Mouse (Mus musculus) G1E (cell line): ENCODE measurements around the gene Rsph14. TPM values are rescaled to one million over a fixed set of nuclear protein-coding genes. Genes with fewer than 3 reads are reported as not detected.
A peak's percentile ranks its signal among the peaks of the same experiment; 100 is the strongest.

Source experiments
- ATAC-seq: 2 replicates; pipeline ENCODE4 v1.8.0; 2016; ENCODE audit warnings: mild to moderate bottlenecking; ENCODE audit not compliant: insufficient number of reproducible peaks, poor library complexity, low FRiP score, severe bottlenecking; ENCODE audit errors: extremely low read depth
- DNase-seq: peaks from one replicate; pipeline ENCODE4 v3.0.0; 2012; ENCODE audit warnings: low spot score
- H3K27me3 ChIP-seq: 2 replicates; pipeline ENCODE4 v1.6.1; 2012; ENCODE audit warnings: mild to moderate bottlenecking, low read length, inconsistent platforms; ENCODE audit not compliant: insufficient read depth
- H3K36me3 ChIP-seq: replicated peaks from 2 replicates; pipeline ENCODE3; 2012; ENCODE audit warnings: mild to moderate bottlenecking, inconsistent platforms
- H3K4me1 ChIP-seq: 2 replicates; pipeline ENCODE4 v1.6.1; 2012; ENCODE audit warnings: low read depth, low read length, inconsistent platforms, mixed read lengths; ENCODE audit not compliant: insufficient read depth
- H3K4me3 ChIP-seq: 2 replicates; pipeline ENCODE4 v1.5.1; 2012; ENCODE audit warnings: low read depth, mild to moderate bottlenecking, inconsistent platforms, low read length, moderate library complexity, mixed read lengths
- H3K9me3 ChIP-seq: replicated peaks from 2 replicates; pipeline ENCODE4 v1.6.1; 2012; ENCODE audit warnings: inconsistent platforms
- CTCF ChIP-seq: IDR thresholded peaks from 2 replicates; pipeline ENCODE4 v1.5.1; 2012; ENCODE audit warnings: low read depth, low read length, inconsistent platforms, mixed read lengths
- GATA1 ChIP-seq: IDR thresholded peaks from 2 replicates; pipeline ENCODE4 v1.6.1; 2012; ENCODE audit warnings: borderline replicate concordance, low read length, inconsistent platforms, mixed read lengths
- GATA2 ChIP-seq: IDR thresholded peaks from 2 replicates; pipeline ENCODE4 v1.6.1; 2012; ENCODE audit warnings: low read depth, low read length, inconsistent platforms, borderline replicate concordance
- POLR2AphosphoS5 ChIP-seq: IDR thresholded peaks from 2 replicates; pipeline ENCODE4 v1.6.1; 2012; ENCODE audit warnings: low read depth, low read length, inconsistent platforms; ENCODE audit not compliant: insufficient replicate concordance
- TAL1 ChIP-seq: conservative IDR thresholded peaks from 2 replicates; pipeline ENCODE4 v1.6.1; 2012; ENCODE audit warnings: low read depth, low read length, inconsistent platforms, mixed read lengths
- polyA plus RNA-seq: library from polyadenylated mRNA; stranded (reverse); fragments of >175 nt; gene quantifications from 2 replicates; pipeline ENCODE4 v1.2.3, GENCODE M21; 2012
- total RNA-seq, 2 experiments: library from RNA; stranded (forward) in 1 of 2; stranded (reverse) in 1 of 2; fragments of 200-1000 nt in 1 of 2; fragments of >200 nt in 1 of 2; fragmentation: Nextera tagmentation in 1 of 2; gene quantifications; 2 replicates each; pipeline ENCODE4 v1.2.3; 2014 to 2017

Rsph14 gene
- total and polyA plus RNA-seq, 3 experiments = 0.16 TPM; not detected in 2

GRCm38 (mm10) chr10:75067446-75067845, 35.1 kb upstream of the Rsph14 start:
- DNase-seq (no peak), ATAC-seq (no peak)
- no peaks in the 10 kb centered on the region for H3K27me3 ChIP-seq
- H3K36me3 ChIP-seq = no peaks in the 10 kb centered on the region
- H3K4me1 ChIP-seq = no peaks in the 10 kb centered on the region
- H3K9me3 ChIP-seq = peaks cover 54% of the 10 kb centered on the region
- H3K4me3 ChIP-seq = no peak overlapping the region
- TF ChIP-seq GATA1 (no peak), POLR2AphosphoS5 (no peak), GATA2 (no peak), TAL1 (no peak), CTCF (no peak)

GRCm38 (mm10) chr10:75065691-75066090, 33.3 kb upstream of the Rsph14 start:
- Histone ChIP-seq H3K9me3 (peaks cover 62% of the 10 kb centered on the region), H3K27me3 (no peaks in the 10 kb centered on the region), H3K36me3 (no peaks in the 10 kb centered on the region), H3K4me1 (no peaks in the 10 kb centered on the region), H3K4me3 (no peak overlapping the region)
- no peak for DNase-seq
- no peak for TF ChIP-seq GATA2
- no peak for TF ChIP-seq TAL1
- TF ChIP-seq GATA1 = no peak
- TF ChIP-seq POLR2AphosphoS5 = no peak
- TF ChIP-seq CTCF = no peak
- no peak for ATAC-seq

GRCm38 (mm10) chr10:75063301-75063965, 31.0 kb upstream of the Rsph14 start:
- Histone ChIP-seq H3K27me3 (no peaks in the 10 kb centered on the region), H3K36me3 (no peaks in the 10 kb centered on the region), H3K4me1 (no peaks in the 10 kb centered on the region), H3K4me3 (no peak overlapping the region), H3K9me3 (peaks cover 73% of the 10 kb centered on the region)
- no peak for ATAC-seq
- TF ChIP-seq CTCF = no peak
- no peak for TF ChIP-seq GATA1
- TF ChIP-seq POLR2AphosphoS5 = no peak
- no peak for TF ChIP-seq TAL1
- TF ChIP-seq GATA2 = no peak
- DNase-seq = no peak

GRCm38 (mm10) chr10:75062621-75063020, 30.2 kb upstream of the Rsph14 start:
- TF ChIP-seq GATA1 (no peak), POLR2AphosphoS5 (no peak), TAL1 (no peak), GATA2 (no peak), CTCF (no peak)
- DNase-seq (no peak), ATAC-seq (no peak)
- Histone ChIP-seq H3K4me1 (no peaks in the 10 kb centered on the region), H3K36me3 (no peaks in the 10 kb centered on the region), H3K4me3 (no peak overlapping the region), H3K9me3 (peaks cover 79% of the 10 kb centered on the region), H3K27me3 (no peaks in the 10 kb centered on the region)

GRCm38 (mm10) chr10:75062189-75062561, 29.8 kb upstream of the Rsph14 start:
- no peaks in the 10 kb centered on the region for H3K4me1 ChIP-seq
- H3K27me3 ChIP-seq = no peaks in the 10 kb centered on the region
- no peaks in the 10 kb centered on the region for H3K36me3 ChIP-seq
- H3K4me3 ChIP-seq = peak overlapping the region; percentile 13; the same call in 1 of the 2 replicates
- TF ChIP-seq GATA1 (no peak), GATA2 (no peak), CTCF (no peak), TAL1 (no peak), POLR2AphosphoS5 (no peak)
- ATAC-seq (no peak), DNase-seq (no peak)
- peaks cover 83% of the 10 kb centered on the region for H3K9me3 ChIP-seq

- Histone ChIP-seq H3K9me3 (peaks cover 86% of the 10 kb centered on the region), H3K36me3 (no peaks in the 10 kb centered on the region), H3K4me1 (no peaks in the 10 kb centered on the region), H3K4me3 (peak overlapping the region; percentile 13; the same call in 1 of the 2 replicates), H3K27me3 (no peaks in the 10 kb centered on the region)
- DNase-seq = no peak
- no peak for TF ChIP-seq GATA1
- no peak for TF ChIP-seq GATA2
- TF ChIP-seq TAL1 = no peak
- no peak for TF ChIP-seq CTCF
- no peak for ATAC-seq
Measured at GRCm38 (mm10) chr10:75061341-75062188, 29.2 kb upstream of the Rsph14 start.
